Mouse (Mus musculus) forebrain, embryonic 14.5 days (tissue): ENCODE measurements around the gene Usp2. TPM values are rescaled to one million over a fixed set of nuclear protein-coding genes. Genes with fewer than 3 reads are reported as not detected.

Experiments
- ATAC-seq: fragments of 200-750 bp; cut with Nextera tagmentation; 2 replicates; pipeline ENCODE4 v1.8.0; 2017; ENCODE audit warnings: mild to moderate bottlenecking, moderate library complexity
- DNase-seq: peaks from one replicate; pipeline ENCODE4 v3.0.0-alpha.2; 2015; ENCODE audit warnings: low spot score
- H3K27ac ChIP-seq: fragments of 300-500 bp; sonication (generic); 2 replicates; pipeline ENCODE4 v1.5.1; 2014; ENCODE audit warnings: low read depth, mild to moderate bottlenecking, control low read depth, low read length, moderate library complexity
- H3K27me3 ChIP-seq: fragments of 300-500 bp; sonication (generic); replicated peaks from 2 replicates; pipeline ENCODE4 v1.6.1; 2014; ENCODE audit warnings: low read length, control low read depth, mixed read lengths; ENCODE audit not compliant: control insufficient read depth, insufficient read depth
- H3K36me3 ChIP-seq: fragments of 300-500 bp; sonication (generic); 2 replicates; pipeline ENCODE4 v1.6.1; 2014; ENCODE audit warnings: low read length, control low read depth; ENCODE audit not compliant: control insufficient read depth, insufficient read depth
- H3K4me1 ChIP-seq: fragments of 300-500 bp; sonication (generic); 2 replicates; pipeline ENCODE4 v1.6.1; 2014; ENCODE audit warnings: antibody characterized with exemption, low read length, control low read depth; ENCODE audit not compliant: control insufficient read depth, insufficient read depth
- H3K4me2 ChIP-seq: fragments of 300-500 bp; sonication (generic); 2 replicates; pipeline ENCODE4 v1.6.1; 2014; ENCODE audit warnings: mild to moderate bottlenecking, control low read depth, low read length
- H3K4me3 ChIP-seq: fragments of 300-500 bp; sonication (generic); 2 replicates; pipeline ENCODE4 v1.5.1; 2014; ENCODE audit warnings: low read depth, low read length, control low read depth
- H3K9ac ChIP-seq: fragments of 300-500 bp; sonication (generic); 2 replicates; pipeline ENCODE4 v1.6.1; 2014; ENCODE audit warnings: mild to moderate bottlenecking, low read length, control low read depth, moderate library complexity
- H3K9me3 ChIP-seq: fragments of 300-500 bp; sonication (generic); replicated peaks from 2 replicates; pipeline ENCODE4 v1.6.1; 2016; ENCODE audit warnings: low read length, control low read depth, mixed read lengths; ENCODE audit not compliant: control insufficient read depth
- WGBS: fragments of 180-500 bp; shearing (Covaris S2); extraction: QIAGEN DNeasy Blood & Tissue Kit; methylation state at CpG from one replicate; pipeline ENCODE4 v1.1.7; 2014; 5-methylcytosine and 5-hydroxymethylcytosine counted together
- polyA plus RNA-seq: library from polyadenylated mRNA; unstranded; fragments of >200 nt; fragmentation: Nextera tagmentation; extraction: Ambion mirVana; gene quantifications from 2 replicates; pipeline ENCODE4 v1.2.1, GENCODE M21; 2014

The Usp2 gene
- 6.9 and 8.2 TPM in 2 replicates for polyA plus RNA-seq

DNA sequence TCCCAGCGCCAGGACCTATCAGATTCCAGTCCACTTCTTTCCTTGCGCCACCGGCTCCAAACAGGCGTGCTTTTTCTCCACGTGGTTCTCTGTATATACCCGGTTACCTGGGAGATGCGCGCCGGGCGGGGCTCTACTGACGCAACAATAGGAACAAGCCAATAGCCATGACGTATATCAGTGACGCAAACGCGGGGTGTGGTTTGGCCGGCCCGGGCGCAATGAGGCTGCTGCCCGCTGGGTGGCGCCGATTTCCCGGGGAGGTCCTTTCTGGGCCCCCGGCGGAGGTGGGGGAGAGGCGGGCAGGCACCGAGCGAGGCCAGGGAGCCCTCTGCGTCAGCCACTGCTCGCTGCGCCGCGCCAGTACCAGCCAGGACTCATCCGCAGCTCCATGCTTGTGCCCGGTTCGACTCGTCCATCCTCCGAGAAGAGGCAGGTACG is at the start of gene Usp2:
Gene Usp2 (plus strand): TSS at position 237 of the 441 bp plus-strand sequence.
- Histone ChIP-seq H3K9me3 (no peaks in the 10 kb centered on the region), H3K27me3 (no peaks in the 10 kb centered on the region), H3K4me1 (peaks cover 8% of the 10 kb centered on the region), H3K4me2 (peak within 1 kb of the TSS; percentile 79), H3K27ac (no peak within 1 kb of the TSS), H3K9ac (peak within 1 kb of the TSS; percentile 54), H3K36me3 (no peaks in the 10 kb centered on the region), H3K4me3 (peak within 1 kb of the TSS; percentile 43)
- ATAC-seq: peak; percentile 99
- peak; percentile 98 for DNase-seq
- WGBS: under 1% methylated on average over 38 of the region's 38 CpGs

DNA sequence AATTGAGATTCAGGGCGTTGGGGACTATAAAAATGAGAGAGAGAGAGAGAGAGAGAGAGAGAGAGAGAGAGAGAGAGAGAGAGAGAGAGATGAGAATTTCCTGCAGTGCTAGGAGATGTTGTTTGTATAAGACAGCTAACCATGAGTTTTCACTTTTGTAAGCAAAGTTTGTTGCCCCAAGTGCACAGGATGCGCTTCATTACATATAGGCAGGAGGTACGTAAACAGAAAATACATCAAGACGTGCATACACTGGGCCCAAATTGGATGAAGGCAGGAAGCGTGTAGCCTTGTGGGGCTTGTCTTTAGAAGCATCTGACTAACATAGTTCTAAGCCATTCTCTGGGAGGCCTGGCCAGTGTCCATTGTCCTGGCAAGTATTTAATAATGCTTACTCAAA is 49.0 kb upstream of the Usp2 start:
- 82% methylated on average over 5 of the region's 5 CpGs for WGBS
- H3K4me3 ChIP-seq: no peak overlapping the region
- H3K4me1 ChIP-seq: 0 out of 2 replicates have a peak, but pooled peaks cover 2% of the 10 kb centered on the region
- H3K9me3 ChIP-seq: no peaks in the 10 kb centered on the region
- H3K27me3 ChIP-seq: no peaks in the 10 kb centered on the region
- ATAC-seq (no peak), DNase-seq (no peak)
- H3K4me2 ChIP-seq: no peak overlapping the region
- no peak overlapping the region for H3K27ac ChIP-seq
- no peaks in the 10 kb centered on the region for H3K36me3 ChIP-seq
- no peak overlapping the region for H3K9ac ChIP-seq

DNA sequence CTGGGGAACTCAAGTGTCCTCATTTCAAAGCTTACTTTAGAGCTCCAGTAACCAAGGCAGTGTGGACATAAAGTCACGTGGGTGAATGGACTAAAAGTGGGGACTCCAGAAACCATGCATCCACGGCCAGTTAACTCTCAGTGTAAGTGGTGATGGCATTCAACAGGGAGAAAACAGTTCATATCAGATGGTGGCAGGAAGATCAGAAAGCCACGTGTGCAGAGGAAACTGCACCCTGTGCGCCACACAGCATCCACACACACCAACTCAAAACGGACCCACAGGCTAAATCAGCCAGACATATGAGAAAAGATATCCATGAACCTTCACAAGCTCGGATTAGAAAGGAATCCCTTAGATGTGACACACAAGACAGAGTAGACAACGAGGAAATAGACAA is 46.8 kb upstream of the Usp2 start:
- no peaks in the 10 kb centered on the region for H3K9me3 ChIP-seq
- ATAC-seq (no peak), DNase-seq (no peak)
- no peak overlapping the region for H3K27ac ChIP-seq
- H3K36me3 ChIP-seq: no peaks in the 10 kb centered on the region
- H3K4me2 ChIP-seq: no peak overlapping the region
- H3K4me1 ChIP-seq: no peaks in the 10 kb centered on the region
- no peak overlapping the region for H3K4me3 ChIP-seq
- 90% methylated on average over 7 of the region's 7 CpGs for WGBS
- H3K27me3 ChIP-seq: no peaks in the 10 kb centered on the region
- H3K9ac ChIP-seq: no peak overlapping the region

DNA sequence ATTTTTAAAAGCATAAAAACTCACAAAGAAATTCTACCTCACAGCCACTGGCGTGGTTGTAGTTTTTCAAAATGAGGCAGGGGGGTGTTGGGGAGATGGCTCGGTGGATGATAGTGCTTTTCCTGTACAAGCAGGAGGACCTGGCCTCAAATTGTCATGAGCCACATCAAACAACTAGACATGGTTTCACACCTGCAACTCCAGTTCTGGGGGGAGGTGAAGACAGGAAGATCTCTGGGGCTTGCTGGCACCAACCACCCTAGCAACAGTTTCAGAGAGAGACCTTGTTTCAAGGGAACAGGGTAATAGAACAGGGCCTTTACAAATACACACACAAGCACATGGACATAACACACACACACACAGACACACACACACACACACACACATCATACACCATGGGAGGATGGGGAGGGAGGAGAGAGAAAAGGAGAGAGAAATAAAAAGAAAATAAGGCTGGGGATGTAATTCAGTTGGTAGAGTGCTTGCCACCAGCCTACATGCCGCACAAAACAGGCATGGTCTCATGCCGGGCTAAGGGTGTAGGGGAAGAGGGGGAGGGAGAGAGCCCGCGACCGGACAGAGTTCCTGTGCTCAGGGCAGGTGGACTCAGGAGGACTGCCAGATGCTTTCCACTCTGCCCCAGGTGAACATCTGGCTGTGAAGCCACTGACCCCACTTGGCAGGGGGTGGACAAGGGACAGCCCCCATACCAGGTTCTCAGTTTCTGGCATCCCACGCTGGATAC is 44.5 kb upstream of the Usp2 start:
- H3K27me3 ChIP-seq: no peaks in the 10 kb centered on the region

DNA sequence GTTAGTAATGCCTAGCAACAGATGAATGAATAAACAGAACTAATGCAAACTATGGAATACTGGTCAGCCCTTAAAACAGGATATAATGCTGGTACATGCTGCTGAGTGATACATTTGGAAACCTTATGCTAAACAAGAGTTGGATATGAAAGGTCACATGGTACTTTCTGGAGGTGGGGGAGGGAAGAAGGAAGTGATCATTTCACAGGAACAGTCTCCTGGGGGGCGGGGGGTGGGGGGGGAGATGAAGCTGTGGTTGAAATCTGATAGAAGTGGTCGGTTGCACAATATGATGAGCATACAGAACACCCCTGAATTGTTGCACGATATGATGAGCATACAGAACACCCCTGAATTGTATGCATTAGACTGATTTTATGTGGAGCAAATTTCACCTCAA is 42.7 kb upstream of the Usp2 start:
- H3K4me2 ChIP-seq: no peak overlapping the region
- H3K36me3 ChIP-seq: no peaks in the 10 kb centered on the region
- ATAC-seq (no peak), DNase-seq (no peak)
- H3K4me3 ChIP-seq: no peak overlapping the region
- H3K4me1 ChIP-seq: no peaks in the 10 kb centered on the region
- 71% methylated on average over 3 of the region's 3 CpGs for WGBS
- H3K27me3 ChIP-seq: no peaks in the 10 kb centered on the region
- no peak overlapping the region for H3K27ac ChIP-seq
- no peak overlapping the region for H3K9ac ChIP-seq
- H3K9me3 ChIP-seq: no peaks in the 10 kb centered on the region

More for the DNA sequence above, 44.5 kb upstream of the Usp2 start:
- no peak overlapping the region for H3K4me3 ChIP-seq
- 78% methylated on average over 8 of the region's 8 CpGs for WGBS
- ATAC-seq (no peak), DNase-seq (no peak)
- H3K4me1 ChIP-seq: no peaks in the 10 kb centered on the region
- H3K9me3 ChIP-seq: no peaks in the 10 kb centered on the region
- no peak overlapping the region for H3K27ac ChIP-seq
- H3K36me3 ChIP-seq: no peaks in the 10 kb centered on the region
- H3K9ac ChIP-seq: no peak overlapping the region
- no peak overlapping the region for H3K4me2 ChIP-seq

DNA sequence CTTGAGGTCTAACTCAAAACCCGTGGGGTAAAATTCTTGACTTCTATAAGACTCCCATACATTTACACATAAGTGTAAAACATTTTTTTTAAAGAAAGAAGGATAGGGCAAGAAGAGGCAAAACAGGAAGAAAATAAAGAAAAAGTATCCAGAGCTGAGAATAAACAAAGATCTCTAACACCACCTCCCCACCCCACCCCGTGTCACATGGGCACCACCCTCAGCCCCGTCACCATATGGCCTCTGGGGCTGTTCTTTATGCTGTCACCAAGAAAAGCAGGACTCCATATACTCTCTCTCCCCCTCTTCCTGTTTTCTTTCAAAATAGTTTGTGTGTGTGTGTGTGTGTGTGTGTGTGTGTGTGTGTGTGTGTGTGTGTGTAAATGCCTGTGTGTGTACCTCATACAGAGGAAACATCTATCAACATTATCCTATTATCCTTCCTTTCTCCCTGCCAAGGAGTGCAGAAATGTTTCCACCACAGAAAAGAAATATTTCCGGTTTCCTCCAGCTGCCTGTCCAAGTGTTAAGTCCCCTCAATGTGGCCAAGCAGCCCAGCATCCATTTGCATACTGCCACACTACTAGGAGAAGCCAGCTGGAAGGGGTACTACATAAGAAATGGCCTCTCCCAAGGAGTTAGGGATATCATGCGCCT is 37.1 kb upstream of the Usp2 start:
- DNase-seq (no peak), ATAC-seq (no peak)
- no peaks in the 10 kb centered on the region for H3K9me3 ChIP-seq
- no peak overlapping the region for H3K4me3 ChIP-seq
- H3K9ac ChIP-seq: no peak overlapping the region
- H3K4me2 ChIP-seq: no peak overlapping the region
- no peaks in the 10 kb centered on the region for H3K27me3 ChIP-seq
- H3K4me1 ChIP-seq: no peaks in the 10 kb centered on the region
- no peak overlapping the region for H3K27ac ChIP-seq
- no peaks in the 10 kb centered on the region for H3K36me3 ChIP-seq
- 69% methylated on average over 5 of the region's 5 CpGs for WGBS

DNA sequence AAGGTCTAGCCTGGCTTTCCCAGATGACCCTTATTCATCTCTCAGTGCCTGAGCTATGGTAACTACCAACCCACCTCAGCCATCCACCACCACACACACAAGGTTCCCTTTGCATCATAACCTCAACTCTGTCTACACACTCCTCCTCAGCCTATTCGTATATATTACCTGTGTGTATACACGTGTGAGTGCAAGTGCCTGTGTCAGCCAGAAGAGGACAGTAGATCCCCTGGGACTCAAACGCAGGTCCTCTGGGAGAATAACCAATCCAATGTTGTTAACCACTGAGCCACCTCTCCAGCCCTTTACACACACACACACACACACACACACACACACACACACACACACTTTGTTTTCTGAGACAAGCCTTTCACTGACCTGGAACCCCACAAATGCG is 36.2 kb upstream of the Usp2 start:
- Histone ChIP-seq H3K36me3 (no peaks in the 10 kb centered on the region), H3K4me2 (no peak overlapping the region), H3K4me3 (no peak overlapping the region), H3K27me3 (no peaks in the 10 kb centered on the region), H3K9ac (no peak overlapping the region), H3K27ac (no peak overlapping the region), H3K4me1 (no peaks in the 10 kb centered on the region), H3K9me3 (no peaks in the 10 kb centered on the region)
- ATAC-seq (no peak), DNase-seq (no peak)
- 95% methylated on average over 4 of the region's 4 CpGs for WGBS

DNA sequence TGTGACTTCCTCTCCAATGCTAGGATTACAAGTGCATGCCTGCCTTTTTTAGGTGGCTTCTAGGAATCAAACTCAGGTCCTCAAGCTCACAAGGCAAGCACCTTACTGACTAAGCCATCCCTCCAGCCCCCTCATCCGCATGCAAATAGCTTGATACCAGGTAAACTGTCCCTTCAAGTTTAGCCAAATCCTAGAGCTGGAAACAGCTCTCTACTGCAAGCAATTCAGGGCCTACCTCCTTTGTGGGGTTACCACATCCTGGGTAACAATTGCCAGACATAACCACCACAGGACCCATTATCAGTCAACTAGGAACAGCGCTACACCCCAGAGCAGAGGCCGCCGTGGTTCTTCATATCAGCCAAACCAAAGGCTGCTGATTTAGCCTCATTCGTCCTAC is 35.7 kb upstream of the Usp2 start:
- Histone ChIP-seq H3K9me3 (no peaks in the 10 kb centered on the region), H3K27ac (no peak overlapping the region), H3K4me3 (no peak overlapping the region), H3K4me1 (no peaks in the 10 kb centered on the region), H3K4me2 (no peak overlapping the region), H3K36me3 (no peaks in the 10 kb centered on the region), H3K27me3 (no peaks in the 10 kb centered on the region), H3K9ac (no peak overlapping the region)
- DNase-seq (no peak), ATAC-seq (no peak)
- 89% methylated on average over 5 of the region's 5 CpGs for WGBS

DNA sequence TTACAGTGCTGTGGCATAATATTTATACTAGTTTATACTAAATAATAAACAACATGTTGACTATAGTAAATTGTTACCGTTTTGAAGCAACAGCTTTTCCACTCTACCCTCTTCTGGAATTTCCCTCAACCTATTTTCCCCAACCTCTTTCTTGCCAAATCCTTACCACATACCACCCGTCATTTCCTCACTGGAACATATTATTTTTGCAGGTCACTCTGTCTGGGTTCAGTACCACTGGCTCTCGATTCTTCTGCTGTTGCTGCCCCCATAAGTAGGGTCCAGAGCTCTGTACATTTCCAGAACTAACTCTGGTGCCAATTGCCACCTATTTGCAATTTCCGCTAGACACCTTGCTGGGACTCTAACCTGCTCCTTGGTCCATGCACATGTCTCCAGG is 34.9 kb upstream of the Usp2 start:
- Histone ChIP-seq H3K36me3 (no peaks in the 10 kb centered on the region), H3K27me3 (no peaks in the 10 kb centered on the region), H3K27ac (no peak overlapping the region), H3K9me3 (no peaks in the 10 kb centered on the region), H3K4me2 (no peak overlapping the region), H3K4me1 (no peaks in the 10 kb centered on the region), H3K9ac (no peak overlapping the region), H3K4me3 (no peak overlapping the region)
- DNase-seq (no peak), ATAC-seq (no peak)
- 85% methylated on average over 4 of the region's 4 CpGs for WGBS
